20 mouse cellular contexts compared by ENCODE assay signal in the genomic region with DNA sequence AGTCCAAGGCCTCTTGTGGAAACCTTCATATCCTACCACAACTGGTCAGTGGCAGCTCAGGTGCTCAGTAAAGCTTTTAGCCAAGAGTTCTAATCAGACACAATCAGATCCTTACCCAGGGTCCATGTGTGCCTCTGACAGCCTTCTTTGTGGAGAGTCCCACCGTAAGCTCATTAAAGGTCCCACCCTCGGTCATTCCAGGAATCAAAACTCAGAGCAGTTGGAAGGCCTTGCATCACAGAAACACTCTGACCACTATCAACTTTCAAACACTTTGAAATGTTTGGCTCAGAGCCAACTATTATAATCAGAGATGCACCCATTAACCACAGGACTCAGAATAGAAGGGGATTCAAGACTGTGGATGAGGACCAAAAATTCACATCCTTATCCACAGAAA.
"Had no signal": no experiment of that assay in that cellular context is flagged by ENCODE, and none has a peak within 500 bp of the region (broad histone marks: within the 10 kb centered on the region; RNA-seq: fewer than 3 reads in every experiment).

No protein-coding gene starts in this region.

- H3K27me3 ChIP-seq: megakaryocyte, embryonic 14.5 days; midbrain, embryonic 12.5 days; neural tube, embryonic 13.5 days; neural tube, embryonic 15.5 days had no signal

- H3K36me3 ChIP-seq: midbrain, embryonic 10.5 days; midbrain, embryonic 12.5 days; neural tube, embryonic 13.5 days; neural tube, embryonic 15.5 days had no signal

- ATAC-seq: midbrain, embryonic 16.5 days had no signal

- H3K27ac ChIP-seq: midbrain, embryonic 10.5 days; midbrain, embryonic 12.5 days; neural tube, embryonic 13.5 days; neural tube, embryonic 15.5 days had no signal

- H3K9me3 ChIP-seq: megakaryocyte, embryonic 14.5 days; midbrain, embryonic 10.5 days; midbrain, embryonic 12.5 days; neural tube, embryonic 13.5 days; neural tube, embryonic 15.5 days had no signal

- H3K9ac ChIP-seq: lung, embryonic 14.5 days; midbrain, embryonic 12.5 days; neural tube, embryonic 13.5 days; neural tube, embryonic 15.5 days had no signal

- H3K4me1 ChIP-seq: megakaryocyte, embryonic 14.5 days; midbrain, embryonic 10.5 days; midbrain, embryonic 12.5 days; neural tube, embryonic 13.5 days; neural tube, embryonic 15.5 days had no signal

- H3K4me2 ChIP-seq: lung, embryonic 14.5 days; midbrain, embryonic 12.5 days; neural tube, embryonic 13.5 days; neural tube, embryonic 15.5 days had no signal

- DNase-seq: lung, adult 18-20 months; lung, embryonic 14.5 days; lung, postnatal 10 days; lung, postnatal 4 days; midbrain, embryonic 14.5 days; retina, postnatal 1 day; right cerebral cortex, adult 18-20 months; right cerebral cortex, postnatal 25 days; right cerebral cortex, postnatal 4 days; spleen, adult 18-20 months; thymus, adult 18-20 months; thymus, postnatal 14 days; thymus, postnatal 36 days had no signal

- H3K4me3 ChIP-seq: megakaryocyte, embryonic 14.5 days; midbrain, embryonic 10.5 days; midbrain, embryonic 12.5 days; myocyte; neural tube, embryonic 13.5 days; neural tube, embryonic 15.5 days had no signal
